Mouse (Mus musculus) left cerebral cortex, postnatal 36 days (tissue): ENCODE measurements around the gene Hpcal1. TPM values are rescaled to one million over a fixed set of nuclear protein-coding genes. Genes with fewer than 3 reads are reported as not detected.

Experiments used
- DNase-seq, 2 experiments: peaks; one replicate each; pipeline ENCODE4 v3.0.0; 2021 to 2022; ENCODE audit warnings: low spot score in 2 of 2, mixed read lengths in 1 of 2
- intact Hi-C: fragments of 180-260 bp; cut with DNase I; formaldehyde crosslinking; loops from one replicate; pipeline ENCODE4 v1.15.1; 2025
- total RNA-seq, 2 experiments: library from RNA; stranded (reverse); gene quantifications; 2 replicates each; pipeline ENCODE4 v1.2.3; 2021

Gene Hpcal1
- total RNA-seq, 2 experiments from 2014 or later, result 82.6 to 94.5 TPM

DNA sequence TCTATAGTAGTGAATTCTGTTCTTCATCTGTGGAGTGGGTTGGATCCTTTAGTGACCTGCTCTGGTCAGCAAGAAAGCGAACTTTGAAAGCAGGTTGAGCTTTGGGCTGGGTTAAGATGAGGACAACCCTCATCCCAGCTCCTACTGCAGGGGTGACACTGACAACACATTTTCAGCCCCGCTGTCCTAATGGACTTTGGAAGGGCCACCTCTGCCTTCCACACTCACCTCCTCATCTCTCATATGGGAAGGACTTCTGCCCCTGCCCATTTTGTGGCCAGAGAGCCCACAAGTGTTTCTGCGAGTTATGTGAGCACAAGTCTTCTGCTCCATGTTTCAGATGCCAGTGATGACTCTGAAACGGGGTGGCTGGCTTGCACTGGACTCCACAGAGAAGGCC is 41.9 kb downstream of the Hpcal1 start:
- no peak for DNase-seq
- intact Hi-C loops, result no loop called here

DNA sequence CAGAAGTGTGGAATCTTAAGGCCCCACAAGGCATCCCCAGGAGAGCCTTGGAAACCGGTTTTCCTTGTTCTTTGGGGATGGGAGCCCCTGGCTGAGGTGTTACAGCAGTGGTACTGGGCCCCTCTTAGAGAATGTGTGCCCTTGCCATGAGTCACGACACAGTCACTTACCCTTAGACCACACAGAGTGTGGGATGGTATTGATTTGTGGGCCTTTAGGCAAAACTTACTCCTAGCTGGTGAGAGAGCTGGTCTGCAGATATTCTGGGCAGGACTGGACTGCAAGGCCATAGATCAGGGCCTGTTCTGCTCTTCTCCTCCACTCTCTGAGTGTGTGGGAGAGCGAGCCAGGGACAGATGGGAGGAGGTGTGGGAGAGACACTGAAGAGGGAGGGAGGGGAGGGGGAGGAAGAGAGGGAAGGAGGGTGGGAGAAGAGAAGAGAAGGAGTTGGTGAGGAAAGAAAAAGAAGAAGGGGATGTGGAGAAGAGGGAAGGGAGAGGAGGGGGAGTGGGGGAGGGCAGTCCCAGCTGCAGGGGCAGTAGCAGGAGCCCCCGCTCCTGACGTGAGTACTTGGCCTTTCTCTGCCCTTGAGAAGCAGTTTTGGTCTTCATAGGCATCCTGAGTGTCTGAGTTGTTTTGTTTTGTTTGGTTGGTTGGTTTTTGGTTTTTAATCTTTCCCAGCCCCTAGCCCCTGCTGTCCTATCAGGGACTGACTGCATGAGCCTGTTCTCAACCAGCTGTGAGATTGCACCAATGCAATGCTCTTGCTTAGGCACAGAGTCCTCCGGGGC is 42.7 kb downstream of the Hpcal1 start:
- DNase-seq, result no peak
- intact Hi-C loops, result no loop called here

DNA sequence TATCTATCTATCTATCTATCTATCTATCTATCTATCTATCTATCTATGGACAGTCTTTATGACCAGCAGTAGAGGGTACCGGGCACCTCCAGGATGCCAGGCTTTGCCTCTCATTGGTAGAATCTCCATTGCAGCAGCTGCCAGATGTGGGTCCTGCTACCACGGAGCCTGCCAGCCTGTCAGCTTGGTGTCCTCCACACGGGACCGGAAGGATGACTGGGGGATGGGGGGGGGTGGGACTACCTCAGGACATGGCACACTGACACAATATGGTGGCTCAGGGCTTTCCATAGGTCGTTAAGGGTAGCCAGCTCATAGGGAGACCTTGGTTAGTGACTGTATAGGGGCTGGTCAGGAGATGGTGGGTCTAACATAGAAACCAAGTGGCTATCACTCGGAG is 45.7 kb downstream of the Hpcal1 start:
- DNase-seq, result no peak

DNA sequence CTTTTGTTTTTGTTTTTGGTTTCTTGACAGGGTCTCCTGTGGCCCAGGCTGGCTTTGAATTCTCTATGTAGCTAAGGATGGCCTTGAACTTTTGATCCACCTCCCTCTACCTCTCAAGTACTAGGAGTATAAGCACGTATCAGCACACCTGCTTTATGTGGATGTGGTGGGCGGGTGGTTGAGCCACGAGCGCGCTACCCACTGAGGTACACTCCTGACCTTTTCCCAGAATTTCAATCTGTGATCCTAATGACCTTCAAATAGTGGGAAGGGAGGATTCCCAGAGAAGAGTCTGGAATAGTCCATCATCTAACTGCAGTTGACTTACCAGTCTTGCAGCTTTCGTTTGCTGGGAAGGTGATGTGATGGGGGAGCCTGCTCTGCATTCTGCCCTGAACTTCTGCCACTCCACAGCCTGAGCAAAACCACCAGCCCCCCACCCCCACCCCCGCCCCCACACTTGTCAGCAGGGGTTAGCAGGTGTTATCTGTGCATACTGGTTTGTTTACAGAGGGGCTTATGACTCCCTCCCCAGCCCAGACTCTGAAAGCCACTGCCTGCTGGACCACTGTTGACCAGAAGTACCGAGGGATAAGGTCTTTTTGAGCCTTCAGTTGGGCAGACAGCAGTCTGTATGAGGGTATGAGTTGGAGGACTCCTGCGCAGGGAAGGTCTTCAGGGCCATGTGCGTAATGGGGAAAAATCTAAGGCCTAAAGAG is 46.4 kb downstream of the Hpcal1 start:
- intact Hi-C loops, result no loop called here
- no peak for DNase-seq

More for the DNA sequence above, 45.7 kb downstream of the Hpcal1 start:
- intact Hi-C loops, result no loop called here

DNA sequence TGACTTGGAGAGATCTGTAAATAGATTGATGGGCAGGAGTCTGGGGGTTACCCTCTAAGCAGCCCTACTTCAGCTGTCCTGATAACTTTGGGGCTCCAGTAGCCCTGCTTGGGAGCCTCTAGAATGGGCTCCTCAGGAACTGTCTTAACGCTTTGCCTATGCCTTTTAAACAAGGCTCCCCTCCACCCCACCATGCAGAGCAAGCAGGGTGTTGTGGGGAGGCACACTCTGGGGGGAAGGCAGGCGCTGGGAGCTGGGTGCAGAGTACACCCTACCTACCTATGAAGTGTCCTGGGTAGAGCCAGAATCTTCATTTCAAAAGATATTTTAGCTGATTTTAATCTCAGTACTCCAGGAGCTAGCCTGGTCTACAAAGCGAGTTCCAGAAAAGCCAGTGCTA is 47.2 kb downstream of the Hpcal1 start:
- no peak for DNase-seq
- intact Hi-C loops, result no loop called here

DNA sequence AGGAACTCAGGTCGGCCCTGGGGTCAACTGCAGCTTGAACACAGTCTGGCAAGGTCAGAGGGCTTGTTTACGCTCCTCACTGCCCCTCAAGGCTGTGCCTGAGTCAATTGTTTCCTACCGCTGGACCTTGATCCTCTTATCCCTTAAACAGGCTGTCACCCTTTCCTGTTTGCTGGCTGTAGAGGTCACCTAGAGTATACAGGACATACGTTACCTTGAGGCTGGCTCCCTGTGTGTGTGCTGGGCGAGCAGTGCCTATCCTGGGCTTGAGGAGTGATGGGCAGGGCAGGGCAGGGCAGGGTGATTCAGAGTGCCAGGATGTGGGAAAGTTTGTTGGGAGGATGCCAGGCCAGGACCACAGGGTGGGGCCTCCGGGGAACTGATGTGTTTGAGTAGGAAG is 47.8 kb downstream of the Hpcal1 start:
- DNase-seq, result no peak
- intact Hi-C loops, result no loop called here

DNA sequence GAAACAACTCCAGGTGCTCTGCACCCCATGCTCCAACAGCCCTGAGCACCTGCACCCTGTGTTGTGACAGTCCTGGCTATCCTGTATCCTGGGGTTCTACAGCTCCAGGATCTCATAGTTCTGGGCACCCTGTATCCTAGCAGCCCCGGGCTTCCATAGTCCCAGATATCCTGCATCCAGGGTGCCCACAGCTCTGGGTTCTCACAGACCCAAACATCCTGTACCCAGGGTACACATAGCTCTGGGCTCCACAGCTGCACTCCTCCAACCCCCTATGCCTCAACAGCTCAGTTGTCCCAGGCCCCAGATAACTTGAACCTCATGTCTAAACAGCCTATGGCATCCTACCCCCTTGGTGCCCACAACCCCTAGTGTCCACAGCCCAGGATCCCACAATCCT is 49.6 kb downstream of the Hpcal1 start:
- DNase-seq, result no peak
- intact Hi-C loops, result no loop called here

DNA sequence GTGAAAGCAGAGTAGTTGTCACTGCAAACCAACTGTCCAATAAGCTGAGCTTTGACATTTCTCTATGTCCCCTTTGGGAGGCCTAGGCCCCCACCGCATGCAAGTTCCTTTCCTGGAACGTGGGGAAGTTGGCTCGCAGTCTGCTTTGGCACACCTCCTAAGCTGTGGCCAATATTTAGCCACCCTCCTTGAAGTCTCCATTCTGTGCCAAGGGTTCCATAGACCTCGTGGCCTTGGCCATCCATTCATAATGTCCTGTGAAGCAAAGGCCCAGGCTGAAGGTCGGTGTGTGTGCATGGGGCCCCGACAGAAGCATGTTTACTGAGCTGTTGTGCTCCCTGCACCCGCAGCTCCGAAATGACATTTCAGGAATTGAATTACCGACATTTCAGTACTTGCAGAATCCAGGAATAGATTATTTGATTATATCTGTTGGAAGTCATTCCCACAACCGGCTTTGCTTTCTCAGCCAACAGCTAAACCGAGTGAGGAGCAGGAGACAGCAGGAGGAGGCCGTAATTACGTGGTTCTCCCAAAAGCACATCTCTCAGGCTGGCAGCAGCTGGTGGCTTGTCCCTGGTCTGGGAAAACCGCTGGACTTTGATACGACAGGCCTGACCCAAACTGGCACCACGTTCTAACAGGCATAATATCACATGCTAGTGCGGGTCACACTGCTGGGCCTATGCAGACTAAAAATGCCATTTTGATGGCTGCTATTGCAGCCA is 51.1 kb downstream of the Hpcal1 start:
- peak in 1 of 2 experiments; percentile 10 for DNase-seq
- intact Hi-C loops, result no loop called here

DNA sequence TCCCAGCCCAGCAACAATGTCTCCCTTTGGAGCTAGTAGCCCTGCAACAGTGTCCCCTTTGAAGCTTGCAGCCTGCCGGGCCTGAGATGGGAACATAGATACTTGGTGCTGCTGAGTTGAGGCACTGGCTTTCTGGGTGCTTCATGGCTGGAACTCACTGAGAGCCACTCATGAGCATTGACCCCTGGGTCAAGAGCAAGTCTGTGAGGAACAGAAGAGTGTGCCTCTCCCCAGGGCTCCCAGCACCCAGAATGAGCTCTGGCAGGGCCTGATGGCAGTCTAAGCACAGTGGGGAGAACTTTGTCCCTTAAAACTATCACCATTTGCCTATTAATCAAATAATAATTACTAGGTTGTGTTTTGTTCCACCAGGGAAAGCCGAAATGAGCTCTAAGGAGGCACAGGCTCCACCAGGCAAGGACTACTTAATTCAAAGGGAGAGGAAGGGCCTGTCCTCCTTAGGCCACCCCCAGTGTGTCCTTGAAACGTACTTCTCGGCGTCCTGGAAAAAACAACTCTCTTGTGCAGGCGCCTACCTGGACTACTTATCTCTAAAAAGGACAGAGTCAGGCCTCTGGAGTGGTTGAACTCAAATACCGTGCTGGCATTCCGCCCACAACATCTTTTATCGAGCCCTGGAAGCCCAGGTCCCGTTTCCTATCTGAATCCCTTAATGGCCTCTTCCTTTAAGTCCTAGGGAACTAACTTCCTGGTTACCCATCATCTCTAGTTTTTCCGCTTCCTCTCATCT is 52.1 kb downstream of the Hpcal1 start:
- DNase-seq, result no peak
- intact Hi-C loops, result no loop called here

DNA sequence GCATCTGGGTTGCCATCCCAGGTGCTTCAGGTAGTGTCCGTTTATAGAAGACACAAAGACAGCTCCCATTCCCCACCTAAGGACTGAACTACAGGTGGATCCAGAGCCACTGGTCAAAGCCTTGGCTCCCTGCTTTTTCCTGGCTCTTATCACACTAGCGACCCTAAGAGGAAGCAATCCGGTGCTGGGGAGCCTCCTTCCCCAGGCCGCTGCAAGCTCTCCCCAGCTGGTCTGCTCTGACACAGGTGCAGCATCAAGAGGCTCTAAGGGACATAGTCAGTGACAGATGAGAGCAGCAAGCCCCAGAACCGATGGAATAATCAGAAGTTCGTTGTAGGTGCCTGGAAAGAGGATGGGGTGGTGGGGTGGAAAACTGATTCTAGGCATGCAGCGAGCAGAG is 54.8 kb downstream of the Hpcal1 start:
- no peak for DNase-seq
- intact Hi-C loops, result no loop called here

DNA sequence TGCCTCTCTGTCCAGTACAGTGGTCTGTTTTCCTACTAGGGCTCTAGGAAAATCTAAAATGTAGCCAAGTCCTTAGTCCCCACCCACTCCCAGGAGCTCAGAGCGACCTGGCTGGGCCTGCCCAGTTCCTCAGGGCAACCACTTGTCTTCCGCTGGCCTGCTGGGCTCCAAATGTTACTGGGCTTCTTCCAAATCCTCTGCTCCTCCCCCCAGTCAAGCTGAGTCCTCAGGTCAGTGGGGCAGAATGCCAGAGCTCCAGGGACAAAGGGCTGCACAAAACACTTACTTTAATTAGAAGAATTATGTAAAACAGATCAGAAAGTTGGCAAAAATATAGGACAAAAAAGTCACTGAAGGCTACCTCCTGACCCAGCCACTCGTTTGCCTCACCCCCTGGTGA is 56.1 kb downstream of the Hpcal1 start:
- intact Hi-C loops, result no loop called here
- DNase-seq, result peak; percentile 16 to 19

DNA sequence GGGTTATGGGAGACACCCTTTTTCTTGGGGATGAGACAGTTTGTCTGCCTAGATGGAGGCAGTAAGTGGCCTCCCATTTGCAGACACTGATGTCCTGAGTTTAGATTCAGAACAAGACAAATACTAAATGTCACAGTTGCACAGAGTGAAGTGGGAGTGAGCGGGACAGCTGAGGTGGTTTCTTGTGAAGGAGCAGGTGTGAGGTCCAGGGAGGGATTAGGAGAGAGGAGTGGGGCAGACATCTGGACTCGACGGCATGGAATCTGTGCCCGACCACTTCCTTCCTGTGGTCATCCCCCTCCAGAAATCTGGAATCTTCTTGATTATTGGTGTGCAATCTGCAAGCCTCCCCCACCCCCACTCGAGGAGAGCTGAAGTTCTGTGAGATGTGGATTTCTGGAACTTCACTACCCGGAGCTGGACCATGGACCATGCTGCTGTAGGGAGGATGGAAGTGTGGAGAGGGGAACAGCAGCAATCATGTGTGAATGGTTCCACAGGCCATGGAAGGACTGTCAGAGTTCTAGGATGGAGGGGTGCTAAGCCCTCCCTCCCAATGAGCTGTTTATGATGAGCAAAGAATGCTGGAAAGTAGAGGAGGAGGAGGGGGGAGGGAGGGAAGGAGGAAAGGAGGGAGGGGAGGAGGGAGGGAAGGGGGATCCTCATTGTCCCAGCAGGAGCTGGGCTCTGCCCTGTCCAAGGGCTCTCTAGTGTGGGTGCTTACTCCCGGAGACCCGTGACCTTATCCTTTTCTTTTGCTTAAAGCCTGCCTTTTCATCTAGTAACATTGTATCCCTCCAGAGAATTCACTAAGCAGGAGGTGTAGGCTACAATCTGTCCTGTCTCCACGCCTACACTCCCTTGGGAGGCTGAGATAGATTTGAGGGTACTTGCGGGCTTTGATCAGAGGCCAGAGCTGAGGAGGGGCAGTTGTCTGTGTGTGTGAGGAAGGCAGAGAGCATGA is 56.8 kb downstream of the Hpcal1 start:
- no peak for DNase-seq
- intact Hi-C loops, result no loop called here

DNA sequence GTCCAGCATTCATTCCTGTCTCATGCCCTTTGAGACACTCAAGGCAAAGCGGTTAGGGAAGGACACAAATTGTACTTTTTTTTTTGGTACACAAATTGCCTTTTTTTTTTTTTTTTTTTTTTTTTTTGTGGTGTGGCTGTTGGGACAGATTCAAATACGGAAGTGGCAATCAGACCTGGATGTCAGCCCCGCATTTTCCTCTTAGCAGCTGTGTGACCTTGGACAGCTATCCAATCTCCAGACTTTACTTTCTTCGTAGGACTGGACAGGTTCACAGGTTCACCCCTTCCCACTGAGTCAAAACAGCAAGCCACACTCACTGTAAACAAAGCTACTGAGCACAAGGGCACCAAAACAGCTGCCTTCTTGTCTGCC is 57.5 kb downstream of the Hpcal1 start:
- intact Hi-C loops, result no loop called here
- DNase-seq, result no peak

DNA sequence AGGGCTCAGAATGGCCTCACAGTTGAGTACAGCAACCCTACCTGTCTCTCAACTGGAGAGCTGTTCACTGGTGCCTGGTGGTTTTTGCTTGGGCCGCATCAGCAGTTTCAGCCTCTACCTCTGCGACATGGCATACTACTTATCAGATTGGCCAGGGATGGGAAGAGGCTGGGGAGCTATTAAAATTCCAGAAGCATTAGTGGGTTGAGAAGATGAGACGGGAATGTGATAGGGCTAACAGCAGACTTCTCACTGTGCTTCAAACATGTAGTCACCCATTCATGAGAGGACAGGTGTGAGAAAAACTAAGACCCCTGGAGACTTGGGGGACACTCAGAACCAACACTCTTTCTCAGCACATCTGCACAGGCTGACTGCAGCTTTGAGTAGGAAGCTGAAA is 59.1 kb downstream of the Hpcal1 start:
- intact Hi-C loops, result no loop called here
- no peak for DNase-seq

DNA sequence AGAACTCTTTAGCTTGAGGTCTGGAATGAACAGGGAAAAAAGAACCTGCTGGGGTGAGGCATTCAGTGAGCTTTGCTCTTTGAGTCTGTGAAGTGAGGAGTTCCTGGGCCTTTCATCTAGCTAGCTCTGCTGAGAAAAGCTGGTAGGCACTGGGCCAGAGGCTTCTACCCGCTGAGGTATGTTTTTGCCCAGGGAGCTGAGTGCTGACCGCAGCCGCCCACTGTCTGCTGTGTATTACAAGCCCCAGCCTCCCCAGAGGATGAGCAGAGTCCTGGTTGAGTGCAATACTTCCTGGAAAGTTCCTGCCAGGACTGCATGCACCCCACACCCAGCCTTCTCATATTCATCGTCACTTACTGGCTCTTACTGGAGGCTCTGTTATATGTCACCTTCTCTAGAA is 59.8 kb downstream of the Hpcal1 start:
- intact Hi-C loops, result no loop called here
- DNase-seq, result no peak

DNA sequence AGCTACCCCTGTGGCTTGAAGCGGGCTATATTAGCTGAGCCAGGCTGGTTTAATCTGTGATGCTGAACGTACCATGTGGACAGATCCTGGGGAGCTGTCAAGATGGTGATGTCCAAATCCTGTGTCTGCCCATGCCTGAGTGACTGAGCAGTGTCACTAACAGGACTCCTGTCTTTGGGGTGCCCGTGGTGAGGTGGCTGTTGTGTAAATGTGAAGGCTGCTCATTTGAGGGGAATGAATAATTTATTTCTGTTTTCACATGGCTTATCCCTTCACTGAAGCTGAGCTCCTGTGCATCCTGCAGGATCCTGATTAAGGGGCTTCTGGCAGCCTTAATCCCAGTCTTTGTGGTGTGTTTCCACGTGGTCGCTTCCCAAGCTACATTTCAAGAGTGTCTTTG is 62.2 kb downstream of the Hpcal1 start:
- no peak for DNase-seq
- intact Hi-C loops, result no loop called here

DNA sequence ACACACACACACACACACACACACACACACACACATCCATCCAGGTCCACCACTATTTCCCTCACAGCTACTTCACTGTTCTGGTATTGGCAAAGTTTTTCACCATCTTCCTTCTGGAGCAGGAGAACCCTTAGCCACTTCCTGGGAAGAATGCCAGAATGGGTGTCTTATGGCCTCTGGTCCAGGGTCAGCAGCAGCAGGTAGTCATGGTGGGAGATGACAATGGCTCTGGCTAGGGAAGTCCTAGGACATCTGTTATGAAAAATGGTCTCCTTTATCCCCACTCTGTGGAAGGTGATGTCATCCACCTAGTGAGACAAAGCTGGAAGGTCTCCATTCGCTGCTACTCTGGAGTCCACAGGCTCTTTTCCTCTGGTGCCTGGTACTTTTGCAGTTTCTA is 64.1 kb downstream of the Hpcal1 start:
- DNase-seq, result no peak
- intact Hi-C loops, result no loop called here

DNA sequence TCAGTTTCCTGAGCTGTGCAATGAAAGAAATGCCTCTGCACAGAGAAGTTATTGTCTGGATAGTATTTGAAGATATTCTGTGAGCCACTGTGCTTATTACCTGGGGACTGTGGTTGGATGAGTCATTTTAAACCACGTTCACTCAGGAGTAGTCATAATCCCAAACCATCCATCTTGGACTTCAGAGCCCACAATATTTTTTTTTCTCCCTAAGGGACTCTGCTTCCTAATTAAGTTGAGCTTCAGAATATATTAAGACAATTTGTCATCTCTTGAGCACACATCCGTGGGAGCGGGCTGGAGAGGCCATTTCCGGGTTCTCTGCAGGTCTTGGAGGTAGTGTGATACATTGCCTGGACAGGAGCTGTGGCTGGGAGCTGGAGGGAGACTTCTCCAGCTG is 66.2 kb downstream of the Hpcal1 start:
- intact Hi-C loops, result no loop called here
- no peak for DNase-seq
